Mouse (Mus musculus) induced T-regulatory cell, adult 2 months (primary cell): Measurements from ENCODE around the gene Phactr2.

ENCODE experiments used
- DNase-seq: peaks from one replicate; pipeline ENCODE4 v3.0.0-alpha.2; 2012; ENCODE audit warnings: low read depth

Phactr2 gene

GRCm38 (mm10) chr10:13275152-13275551 lies 199.1 kb downstream of the Phactr2 start:
- DNase-seq, result no peak

GRCm38 (mm10) chr10:13274699-13275098 lies 199.5 kb downstream of the Phactr2 start:
- DNase-seq, result no peak

- no peak for DNase-seq
These were observed 200.5 kb downstream of the Phactr2 start for GRCm38 (mm10) chr10:13273756-13274155.

GRCm38 (mm10) chr10:13271716-13272115 lies 202.5 kb downstream of the Phactr2 start:
- DNase-seq, result no peak

GRCm38 (mm10) chr10:13271099-13271498 lies 203.1 kb downstream of the Phactr2 start:
- no peak for DNase-seq

GRCm38 (mm10) chr10:13270270-13270669 lies 203.9 kb downstream of the Phactr2 start:
- DNase-seq, result no peak

GRCm38 (mm10) chr10:13259251-13259650 lies 215.0 kb downstream of the Phactr2 start:
- DNase-seq, result no peak

- no peak for DNase-seq
These were observed 218.0 kb downstream of the Phactr2 start for GRCm38 (mm10) chr10:13256196-13256595.

GRCm38 (mm10) chr10:13250280-13250679 lies 223.9 kb downstream of the Phactr2 start:
- no peak for DNase-seq

- DNase-seq, result no peak
These were observed 225.1 kb downstream of the Phactr2 start for GRCm38 (mm10) chr10:13249126-13249525.

- DNase-seq, result no peak
These were observed 228.5 kb downstream of the Phactr2 start for GRCm38 (mm10) chr10:13245714-13246113.

- no peak for DNase-seq
These were observed 230.0 kb downstream of the Phactr2 start for GRCm38 (mm10) chr10:13244192-13244591.

GRCm38 (mm10) chr10:13240431-13240830 lies 233.8 kb downstream of the Phactr2 start:
- no peak for DNase-seq

GRCm38 (mm10) chr10:13238188-13238587 lies 236.0 kb downstream of the Phactr2 start:
- no peak for DNase-seq

- no peak for DNase-seq
These were observed 237.3 kb downstream of the Phactr2 start for GRCm38 (mm10) chr10:13236866-13237265.

GRCm38 (mm10) chr10:13234503-13234902 lies 239.7 kb downstream of the Phactr2 start:
- DNase-seq, result no peak

- DNase-seq, result no peak
These were observed 240.3 kb downstream of the Phactr2 start for GRCm38 (mm10) chr10:13233941-13234340.

- no peak for DNase-seq
These were observed 241.0 kb downstream of the Phactr2 start for GRCm38 (mm10) chr10:13233143-13233622.

GRCm38 (mm10) chr10:13232443-13233142 lies 241.6 kb downstream of the Phactr2 start:
- no peak for DNase-seq

- no peak for DNase-seq
These were observed 243.5 kb downstream of the Phactr2 start for GRCm38 (mm10) chr10:13230716-13231115.

GRCm38 (mm10) chr10:13225377-13226063 lies 248.7 kb downstream of the Phactr2 start:
- no peak for DNase-seq

GRCm38 (mm10) chr10:13222135-13222534 lies 252.1 kb downstream of the Phactr2 start:
- DNase-seq, result no peak

GRCm38 (mm10) chr10:13220061-13220460 lies 254.2 kb downstream of the Phactr2 start:
- no peak for DNase-seq
